Mouse (Mus musculus): ENCODE data around the gene D430041D05Rik. TPM values are rescaled to one million over a fixed set of nuclear protein-coding genes. Genes with fewer than 3 reads are reported as not detected.

Gene D430041D05Rik
- polyA plus RNA-seq, 1 experiment: not detected

GRCm38 (mm10) chr2:104175476-104176165 lies 235.2 kb downstream of the D430041D05Rik start:
- Histone ChIP-seq H3K9me3 (ENCODE audit: control insufficient read depth, low read length) (no peaks in the 10 kb centered on the region), H3K36me3 (ENCODE audit: control insufficient read depth) (no peaks in the 10 kb centered on the region), H3K27me3 (ENCODE audit: control insufficient read depth) (no peaks in the 10 kb centered on the region), H3K4me1 (ENCODE audit: control insufficient read depth) (peaks cover 16% of the 10 kb centered on the region), H3K4me3 (replicated peaks) (no peak overlapping the region)
- TF ChIP-seq TAL1 (IDR thresholded peaks at IDR 0.05; ENCODE audit: low read length) (no peak), GATA1 (IDR thresholded peaks at IDR 0.05; ENCODE audit: low read length) (no peak)

DNA sequence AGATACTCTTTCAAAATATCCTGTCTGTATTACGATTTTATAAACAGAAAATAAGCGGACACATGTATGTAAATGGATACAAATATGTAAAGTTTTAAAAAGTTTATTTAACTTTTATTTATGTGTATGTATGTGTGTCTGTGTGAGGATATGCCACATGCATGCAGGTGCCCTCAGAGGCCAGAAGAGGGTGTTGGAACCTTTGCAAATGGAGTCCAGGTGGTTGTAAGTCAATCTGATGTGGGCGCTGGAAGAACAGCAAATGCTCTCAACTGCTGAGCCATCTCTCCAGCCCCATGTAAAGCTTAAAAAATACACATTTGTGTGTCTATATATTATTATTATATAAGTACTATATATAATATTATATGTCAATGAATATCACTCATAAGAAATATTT lies 237.4 kb downstream of the D430041D05Rik start:
- H3K36me3 ChIP-seq (ENCODE audit: control insufficient read depth): no peaks in the 10 kb centered on the region
- H3K4me3 ChIP-seq (replicated peaks): no peak overlapping the region
- no peak for TF ChIP-seq TAL1 (IDR thresholded peaks at IDR 0.05; ENCODE audit: low read length)
- no peak for TF ChIP-seq GATA1 (IDR thresholded peaks at IDR 0.05; ENCODE audit: low read length)
- no peaks in the 10 kb centered on the region for H3K9me3 ChIP-seq (ENCODE audit: control insufficient read depth, low read length)
- peaks cover 14% of the 10 kb centered on the region for H3K4me1 ChIP-seq (ENCODE audit: control insufficient read depth)
- no peaks in the 10 kb centered on the region for H3K27me3 ChIP-seq (ENCODE audit: control insufficient read depth)

- Histone ChIP-seq H3K36me3 (ENCODE audit: control insufficient read depth) (no peaks in the 10 kb centered on the region), H3K4me1 (ENCODE audit: control insufficient read depth) (peaks cover 9% of the 10 kb centered on the region), H3K9me3 (ENCODE audit: control insufficient read depth, low read length) (no peaks in the 10 kb centered on the region), H3K4me3 (replicated peaks) (no peak overlapping the region), H3K27me3 (ENCODE audit: control insufficient read depth) (no peaks in the 10 kb centered on the region)
- TF ChIP-seq TAL1 (IDR thresholded peaks at IDR 0.05; ENCODE audit: low read length) (no peak), GATA1 (IDR thresholded peaks at IDR 0.05; ENCODE audit: low read length) (no peak)
Observed at GRCm38 (mm10) chr2:104172695-104173348, 238.0 kb downstream of the D430041D05Rik start.

DNA sequence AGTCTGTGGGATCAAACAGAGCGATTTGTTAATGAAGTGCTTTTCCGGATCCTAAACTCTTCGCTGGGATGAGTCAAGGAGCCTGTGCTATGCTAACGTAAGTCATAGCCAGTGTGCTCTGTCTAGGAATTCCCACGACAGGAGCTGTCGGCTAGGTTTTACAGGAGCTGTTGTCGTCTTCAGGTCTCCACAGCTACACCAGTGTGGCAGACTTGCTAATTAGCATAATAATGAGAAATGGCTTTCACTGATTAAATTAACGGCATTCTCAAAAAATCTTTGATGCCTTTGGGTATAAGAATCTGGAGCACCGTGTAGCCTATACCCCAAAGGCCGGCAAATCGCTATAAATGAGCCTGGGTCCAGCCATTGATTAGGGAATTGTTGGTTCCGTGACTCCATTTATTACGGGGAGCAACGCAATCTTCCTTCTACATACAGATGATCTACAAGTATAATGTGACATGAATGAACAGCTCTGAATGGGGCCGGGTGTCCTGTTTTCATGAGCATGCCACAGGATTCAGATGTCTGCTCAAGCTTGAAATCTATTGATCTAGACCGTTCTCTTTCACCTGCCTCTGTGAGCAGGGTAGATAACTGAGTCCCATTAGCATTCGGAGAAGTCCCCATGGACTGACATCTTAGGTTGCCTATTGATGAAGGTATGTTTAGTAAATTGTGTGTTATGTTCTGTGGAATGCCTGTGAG lies 242.5 kb downstream of the D430041D05Rik start:
- Histone ChIP-seq H3K4me1 (ENCODE audit: control insufficient read depth) (peaks cover 5% of the 10 kb centered on the region; the same call in 1 of the 2 replicates), H3K4me3 (replicated peaks) (no peak overlapping the region), H3K36me3 (ENCODE audit: control insufficient read depth) (no peaks in the 10 kb centered on the region), H3K9me3 (ENCODE audit: control insufficient read depth, low read length) (no peaks in the 10 kb centered on the region), H3K27me3 (ENCODE audit: control insufficient read depth) (no peaks in the 10 kb centered on the region)
- TF ChIP-seq GATA1 (IDR thresholded peaks at IDR 0.05; ENCODE audit: low read length): no peak
- TF ChIP-seq TAL1 (IDR thresholded peaks at IDR 0.05; ENCODE audit: low read length): no peak

- no peaks in the 10 kb centered on the region for H3K9me3 ChIP-seq (ENCODE audit: control insufficient read depth, low read length)
- H3K27me3 ChIP-seq (ENCODE audit: control insufficient read depth): no peaks in the 10 kb centered on the region
- TF ChIP-seq TAL1 (IDR thresholded peaks at IDR 0.05; ENCODE audit: low read length) (no peak), GATA1 (IDR thresholded peaks at IDR 0.05; ENCODE audit: low read length) (no peak)
- H3K4me3 ChIP-seq (replicated peaks): no peak overlapping the region
- H3K4me1 ChIP-seq (ENCODE audit: control insufficient read depth): peaks cover 3% of the 10 kb centered on the region; the same call in 1 of the 2 replicates
- no peaks in the 10 kb centered on the region for H3K36me3 ChIP-seq (ENCODE audit: control insufficient read depth)
Observed at GRCm38 (mm10) chr2:104167765-104168164, 243.0 kb downstream of the D430041D05Rik start.

GRCm38 (mm10) chr2:104165631-104166030 lies 245.2 kb downstream of the D430041D05Rik start:
- Histone ChIP-seq H3K9me3 (ENCODE audit: control insufficient read depth, low read length) (no peaks in the 10 kb centered on the region), H3K4me3 (replicated peaks) (no peak overlapping the region), H3K27me3 (ENCODE audit: control insufficient read depth) (no peaks in the 10 kb centered on the region), H3K36me3 (ENCODE audit: control insufficient read depth) (no peaks in the 10 kb centered on the region), H3K4me1 (ENCODE audit: control insufficient read depth) (no peaks in the 10 kb centered on the region)
- no peak for TF ChIP-seq TAL1 (IDR thresholded peaks at IDR 0.05; ENCODE audit: low read length)
- TF ChIP-seq GATA1 (IDR thresholded peaks at IDR 0.05; ENCODE audit: low read length): no peak

- Histone ChIP-seq H3K9me3 (ENCODE audit: control insufficient read depth, low read length) (no peaks in the 10 kb centered on the region), H3K36me3 (ENCODE audit: control insufficient read depth) (no peaks in the 10 kb centered on the region), H3K4me3 (replicated peaks) (no peak overlapping the region), H3K27me3 (ENCODE audit: control insufficient read depth) (no peaks in the 10 kb centered on the region), H3K4me1 (ENCODE audit: control insufficient read depth) (no peaks in the 10 kb centered on the region)
- no peak for TF ChIP-seq GATA1 (IDR thresholded peaks at IDR 0.05; ENCODE audit: low read length)
- TF ChIP-seq TAL1 (IDR thresholded peaks at IDR 0.05; ENCODE audit: low read length): no peak
Observed at GRCm38 (mm10) chr2:104163978-104164487, 246.8 kb downstream of the D430041D05Rik start.

DNA sequence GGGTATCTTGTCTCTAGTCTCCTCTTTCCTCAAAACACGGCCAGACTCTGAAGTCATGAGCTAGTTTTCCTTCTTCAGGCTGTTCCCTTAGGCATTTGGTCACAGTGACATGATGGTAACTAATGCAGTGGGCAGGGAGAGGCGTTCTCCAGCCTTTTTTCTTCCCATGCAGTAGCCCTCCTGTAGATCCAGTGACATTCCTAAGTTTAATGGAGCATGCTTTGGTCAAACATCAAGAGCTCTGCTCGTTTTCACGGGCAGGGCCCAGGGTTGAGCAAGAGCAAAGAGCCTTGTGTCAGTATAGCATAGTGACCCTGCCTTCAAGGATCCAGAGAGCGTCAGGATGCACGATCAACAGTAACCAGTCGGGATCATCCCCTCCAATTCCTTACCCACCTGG lies 247.4 kb downstream of the D430041D05Rik start:
- Histone ChIP-seq H3K4me1 (ENCODE audit: control insufficient read depth) (no peaks in the 10 kb centered on the region), H3K9me3 (ENCODE audit: control insufficient read depth, low read length) (no peaks in the 10 kb centered on the region), H3K4me3 (replicated peaks) (no peak overlapping the region), H3K27me3 (ENCODE audit: control insufficient read depth) (no peaks in the 10 kb centered on the region), H3K36me3 (ENCODE audit: control insufficient read depth) (no peaks in the 10 kb centered on the region)
- no peak for TF ChIP-seq TAL1 (IDR thresholded peaks at IDR 0.05; ENCODE audit: low read length)
- no peak for TF ChIP-seq GATA1 (IDR thresholded peaks at IDR 0.05; ENCODE audit: low read length)

GRCm38 (mm10) chr2:104157831-104158230 lies 253.0 kb downstream of the D430041D05Rik start:
- no peaks in the 10 kb centered on the region for H3K9me3 ChIP-seq (ENCODE audit: control insufficient read depth, low read length)
- no peak overlapping the region for H3K4me3 ChIP-seq (replicated peaks)
- H3K36me3 ChIP-seq (ENCODE audit: control insufficient read depth): no peaks in the 10 kb centered on the region
- TF ChIP-seq GATA1 (IDR thresholded peaks at IDR 0.05; ENCODE audit: low read length) (no peak), TAL1 (IDR thresholded peaks at IDR 0.05; ENCODE audit: low read length) (no peak)
- H3K4me1 ChIP-seq (ENCODE audit: control insufficient read depth): no peaks in the 10 kb centered on the region
- H3K27me3 ChIP-seq (ENCODE audit: control insufficient read depth): peaks cover 2% of the 10 kb centered on the region

All from erythroblast, embryonic 14.5 days (primary cell).